Mouse (Mus musculus) testis, postnatal 14 days (tissue): Measurements from ENCODE around the gene G6pc2.

ENCODE experiments used
- DNase-seq: peaks from one replicate; pipeline ENCODE4 v3.0.0; 2021; ENCODE audit warnings: low spot score

Gene G6pc2

DNA sequence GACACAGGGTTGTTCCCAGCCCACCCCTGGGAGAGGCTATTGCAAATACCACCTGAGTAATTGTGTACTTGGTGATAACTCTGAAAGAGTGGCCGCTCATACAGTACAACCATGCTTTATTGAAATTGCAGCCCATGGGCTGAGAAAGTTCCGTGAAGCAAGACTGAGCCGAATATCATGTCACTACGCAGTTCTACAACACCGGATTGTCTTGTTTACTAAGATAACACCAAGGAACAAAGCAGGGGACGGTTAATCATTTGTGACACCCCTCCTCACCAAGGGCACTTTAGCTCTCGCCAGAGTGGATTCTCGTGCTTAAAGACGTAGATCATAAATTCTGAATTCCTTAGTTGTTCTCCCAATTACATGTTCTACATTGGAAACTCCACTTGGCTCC is 28.4 kb downstream of the G6pc2 start:
- no peak for DNase-seq

DNA sequence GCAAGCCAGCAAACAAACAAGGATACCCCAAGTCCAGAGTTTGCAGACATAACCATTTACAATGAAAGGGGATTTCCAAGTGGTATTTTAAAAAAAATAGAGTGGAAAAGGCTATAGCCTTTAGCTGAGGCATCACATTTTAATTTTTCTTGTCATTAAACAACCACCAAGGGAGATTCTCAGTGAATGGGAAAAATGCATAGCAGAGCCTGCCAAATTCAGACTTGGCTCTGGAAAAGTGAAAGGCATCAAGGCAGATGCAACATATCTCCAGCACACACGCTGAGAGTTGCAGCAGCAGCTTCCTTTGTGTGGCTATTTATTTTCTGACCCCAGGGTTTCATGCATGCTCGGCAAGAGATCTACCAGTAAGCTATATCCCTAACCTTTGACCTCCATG is 34.1 kb downstream of the G6pc2 start:
- no peak for DNase-seq

DNA sequence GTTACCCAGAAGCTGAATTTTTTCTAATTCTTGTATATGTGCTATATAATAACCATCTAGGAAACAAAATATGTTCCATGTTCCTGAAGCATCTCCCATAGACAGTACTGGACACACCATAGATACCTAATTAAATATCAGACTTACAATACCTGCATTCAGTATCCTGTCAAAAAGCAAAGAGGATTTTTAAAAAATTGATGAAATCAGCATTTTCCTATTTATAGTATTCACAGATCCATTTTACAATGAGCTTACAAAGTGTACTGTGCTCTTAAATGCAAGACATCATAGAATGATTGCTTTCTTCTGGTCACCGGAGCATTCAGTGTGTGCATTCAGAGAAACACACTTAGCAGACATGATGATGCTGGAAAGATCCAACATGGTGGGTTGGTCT is 36.2 kb downstream of the G6pc2 start:
- DNase-seq = no peak

DNA sequence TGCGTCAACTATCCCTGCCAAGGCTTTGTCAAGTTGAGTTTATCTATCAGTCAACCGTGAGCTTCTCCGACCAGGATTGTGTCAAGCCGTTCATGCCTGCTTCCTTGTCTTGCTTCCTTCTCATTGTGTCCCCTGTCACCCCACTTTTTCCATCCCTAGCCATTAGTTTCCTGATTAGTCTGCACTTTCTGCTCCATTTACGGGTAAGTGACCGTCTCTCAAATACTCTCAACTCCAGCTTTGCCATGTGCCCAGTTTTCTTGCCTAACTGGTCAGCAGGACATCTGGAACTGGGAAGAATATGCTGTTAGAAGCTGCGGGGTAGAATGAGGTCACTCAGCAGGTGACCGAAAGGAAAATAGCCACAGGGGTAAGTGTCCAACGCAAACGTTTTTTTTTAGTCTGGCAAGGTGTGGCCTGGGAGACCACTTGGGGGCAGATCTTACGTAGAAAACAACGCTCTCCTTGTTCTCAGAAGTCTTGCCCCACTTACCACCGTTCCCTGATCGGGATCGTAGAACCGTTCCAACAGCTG is 37.4 kb downstream of the G6pc2 start:
- DNase-seq = no peak

DNA sequence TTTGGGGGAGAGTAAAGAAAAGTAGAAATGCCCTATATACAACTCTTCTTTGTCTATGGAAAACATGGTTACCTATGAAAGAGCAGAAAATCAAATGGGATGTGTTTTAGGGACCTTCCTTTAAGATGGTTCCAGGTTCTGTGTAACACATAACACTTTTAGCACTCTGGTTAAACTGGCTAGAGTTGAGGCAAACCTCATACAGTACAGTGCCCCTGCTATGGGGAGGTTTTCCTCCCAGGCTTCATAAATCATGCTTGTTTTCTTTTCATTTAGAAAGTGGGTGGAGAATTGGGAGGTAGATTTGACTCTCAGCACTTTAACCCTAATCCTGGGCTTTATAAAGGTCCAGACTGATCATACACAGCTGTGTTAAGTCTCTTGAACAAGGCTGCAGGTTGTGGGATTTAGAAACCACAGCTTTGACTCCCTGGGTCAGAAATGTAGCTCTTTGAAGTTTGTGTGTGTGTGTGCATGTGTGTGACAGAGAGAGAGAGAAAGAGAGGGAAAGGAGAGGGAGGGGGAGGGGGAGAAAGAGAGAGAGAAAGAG is 53.3 kb downstream of the G6pc2 start:
- no peak for DNase-seq

DNA sequence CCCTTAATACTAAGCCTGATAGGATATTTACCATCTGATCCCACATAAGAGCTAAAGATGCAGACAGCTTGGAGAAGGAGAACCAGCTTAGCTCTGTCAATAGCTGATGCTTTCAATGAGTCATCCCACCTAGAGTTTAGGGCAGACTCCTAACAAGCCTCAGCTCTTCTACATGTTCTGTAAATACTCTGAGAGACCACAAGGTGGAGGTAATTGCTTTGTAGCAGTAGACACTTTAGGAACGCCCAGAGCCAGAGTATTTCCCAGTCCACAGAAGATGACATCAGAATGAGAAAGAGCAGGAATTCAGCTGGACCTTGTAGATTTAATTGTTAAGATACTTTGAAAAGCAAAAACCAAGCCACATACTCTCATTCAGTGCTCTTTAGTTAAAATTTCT is 65.0 kb downstream of the G6pc2 start:
- no peak for DNase-seq
